Mouse (Mus musculus) kidney, adult 2 months (tissue): ENCODE results near the gene Tnfsf18.

ENCODE experiments used
- CTCF ChIP-seq: fragments of 200-500 bp; conservative IDR thresholded peaks from 2 replicates; pipeline ENCODE4 v1.5.1; 2011; ENCODE audit warnings: low read depth, mild to moderate bottlenecking, control low read depth, low read length, moderate library complexity, mixed read lengths; ENCODE audit not compliant: insufficient read depth, insufficient read length
- POLR2A ChIP-seq: fragments of 200-500 bp; IDR thresholded peaks from one replicate; pipeline ENCODE4 v1.6.1; 2011; ENCODE audit warnings: low read depth, low read length, control low read depth

DNA sequence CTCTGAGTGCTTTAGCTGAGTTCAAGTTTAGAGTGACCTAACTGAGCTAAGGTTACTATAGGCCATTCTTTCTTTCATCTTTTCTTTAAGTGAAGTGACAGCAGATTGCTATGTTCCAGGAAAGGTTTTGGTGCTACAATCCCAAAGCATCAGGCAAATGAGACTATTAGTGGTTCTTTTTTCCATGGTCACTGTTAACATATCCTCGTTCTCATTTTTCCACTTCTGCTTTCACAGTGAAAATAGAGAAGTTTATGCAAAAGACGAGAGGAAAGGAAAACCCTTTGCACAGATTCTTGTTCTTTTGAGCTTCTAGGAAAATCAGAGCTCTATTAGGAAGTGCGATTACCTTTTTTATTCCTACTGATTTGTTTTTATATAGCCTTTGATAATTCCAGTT, 22.9 kb downstream of the Tnfsf18 start:
- TF ChIP-seq POLR2A (no peak), CTCF (no peak)
